Mouse (Mus musculus): ENCODE measurements around the gene Pkp1. TPM values are rescaled to one million over a fixed set of nuclear protein-coding genes. Genes with fewer than 3 reads are reported as not detected.

The Pkp1 gene
- total RNA-seq, 2 experiments from 2014 or later = 0.39 to 0.44 TPM

DNA sequence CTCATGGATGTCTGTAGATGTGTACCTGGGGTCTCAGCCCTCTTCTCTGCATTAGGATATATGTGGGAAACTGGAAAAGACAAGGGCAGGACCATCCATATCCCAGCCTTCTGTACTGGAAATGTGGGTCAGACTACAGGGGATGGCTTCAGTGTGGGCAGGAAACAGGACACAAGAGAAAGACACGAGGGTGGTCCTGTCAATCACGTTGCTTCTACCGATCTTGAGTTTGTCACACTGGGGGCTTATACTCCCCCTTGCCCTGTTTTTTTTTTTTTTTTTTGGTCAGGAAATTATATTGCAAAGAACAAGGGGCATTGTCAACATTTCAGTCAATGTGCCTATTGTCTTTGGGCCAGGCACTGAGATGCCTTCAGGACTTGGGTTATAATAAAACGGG, 80.4 kb downstream of the Pkp1 start:
- intact Hi-C loops (cut with DNase I) = no loop called here
- no peak for DNase-seq (ENCODE audit: low spot score in 2 of 2)

DNA sequence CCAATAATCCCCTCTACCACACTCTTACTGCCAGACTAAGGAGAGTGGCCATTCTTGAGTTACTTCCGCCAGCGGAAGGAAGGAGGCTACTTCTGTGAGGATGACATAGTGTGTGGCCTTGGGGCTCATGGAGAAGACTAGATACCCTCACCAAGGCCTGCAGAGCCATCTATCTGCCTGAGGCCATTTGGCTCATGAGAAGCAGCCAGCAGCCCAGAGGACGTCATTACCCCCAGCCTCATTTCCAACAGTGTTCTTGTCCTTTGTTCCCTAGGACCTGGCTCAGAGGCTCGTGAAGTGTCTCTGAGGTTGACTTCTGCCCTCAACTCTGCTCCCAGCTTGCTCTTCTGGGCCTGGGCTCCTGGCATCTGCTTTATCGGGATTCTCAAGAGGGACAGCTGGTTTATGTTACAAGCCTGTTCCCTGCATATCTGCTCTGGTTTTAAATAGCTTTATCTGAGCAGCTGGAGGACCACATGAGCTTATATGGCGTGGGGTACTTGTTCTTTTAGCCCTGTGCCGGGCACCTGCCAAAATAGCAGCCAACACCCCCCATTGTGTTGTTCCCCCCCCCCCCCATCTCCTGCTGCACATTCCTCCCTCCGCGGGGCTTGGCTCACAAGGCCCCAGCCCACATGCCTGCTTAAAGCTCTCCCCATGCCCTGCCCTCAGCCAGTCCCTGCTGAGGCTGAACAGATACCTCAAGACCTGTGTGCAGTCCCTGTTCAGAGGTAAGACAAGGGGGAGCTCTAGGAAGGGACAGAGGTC, 83.1 kb downstream of the Pkp1 start, which contains the start of gene Tnnt2:
TSS of gene Tnnt2 (plus strand) at position 639 of the 768 bp plus-strand sequence.
- no peak for DNase-seq (ENCODE audit: low spot score in 2 of 2)
- intact Hi-C loops (cut with DNase I) = no loop called here

DNA sequence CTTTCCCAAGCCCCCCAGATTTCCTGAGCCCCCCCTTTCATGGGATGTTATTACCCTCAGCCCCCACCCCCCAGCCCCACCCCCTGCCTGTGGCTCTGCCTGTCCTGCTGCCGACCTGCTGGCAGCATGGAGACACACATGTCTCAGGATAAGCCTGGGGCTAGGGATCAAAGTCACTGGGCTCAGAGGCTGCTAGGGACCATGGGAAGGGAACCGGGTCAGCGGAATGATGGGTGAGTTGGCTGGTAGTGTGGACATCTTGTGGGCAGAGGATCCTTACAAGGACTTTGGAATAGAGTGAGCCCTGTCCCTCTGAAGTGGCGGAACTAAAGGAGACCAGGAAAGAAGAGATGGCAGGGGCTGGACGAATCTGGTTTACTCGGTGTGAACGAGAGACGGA, 84.0 kb downstream of the Pkp1 start:
- intact Hi-C loops (cut with DNase I) = no loop called here
- DNase-seq (ENCODE audit: low spot score in 2 of 2) = no peak

DNA sequence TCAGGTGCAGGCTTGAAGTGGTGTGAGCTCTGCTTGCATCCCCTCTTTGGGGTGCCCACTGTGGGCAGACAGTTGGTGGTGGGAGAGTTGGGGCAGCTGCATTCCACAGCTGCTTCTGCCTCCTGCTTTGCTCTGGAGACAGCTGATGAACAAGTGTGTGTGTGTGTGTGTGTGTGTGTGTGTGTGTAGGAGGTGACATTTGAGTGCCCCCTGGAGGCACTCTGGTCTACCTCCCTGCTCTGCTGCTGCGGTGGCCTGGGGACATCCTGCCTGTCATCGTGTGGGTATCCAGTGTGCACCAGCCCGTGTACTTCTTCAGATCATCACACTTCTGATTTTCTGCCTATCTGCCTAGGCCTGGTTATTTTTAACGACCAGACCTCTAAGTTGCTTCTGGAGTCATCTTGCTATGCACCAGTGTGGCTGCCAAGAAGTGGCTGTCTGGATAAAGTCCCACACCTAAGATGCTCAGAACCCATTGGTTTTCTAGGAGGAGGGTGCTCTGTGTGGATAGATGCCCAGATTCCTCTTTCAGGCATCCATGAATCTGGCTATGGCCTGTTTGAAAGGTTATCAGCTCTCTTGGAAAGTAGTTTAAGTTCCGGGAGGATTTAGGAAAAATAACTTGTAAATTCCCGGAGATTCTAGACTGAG, 84.7 kb downstream of the Pkp1 start:
- intact Hi-C loops (cut with DNase I) = no loop called here

DNA sequence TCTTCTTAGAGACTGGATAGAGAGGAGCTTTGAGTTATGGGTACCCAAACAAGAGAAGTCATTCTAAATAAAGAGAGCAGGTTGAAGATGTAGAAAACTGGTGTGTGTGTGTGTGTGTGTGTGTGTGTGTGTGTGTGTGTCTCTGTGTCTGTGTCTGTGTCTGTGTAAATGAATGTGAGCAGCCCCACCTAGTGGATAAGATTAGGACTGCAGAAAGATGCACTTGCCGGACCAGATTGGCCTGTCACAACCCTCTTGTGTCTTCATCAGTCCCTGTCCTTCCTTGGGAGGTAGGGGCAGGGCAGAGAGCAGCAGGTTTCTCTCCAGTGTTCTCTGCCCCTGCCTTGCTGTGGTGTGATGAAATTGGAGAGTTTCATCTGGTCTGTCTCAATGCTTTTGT, 90.1 kb downstream of the Pkp1 start:
- intact Hi-C loops (cut with DNase I) = loop anchor here (5.0 kb wide), 1 partner anchor 77 kb away; no protein-coding TSS in a partner anchor
- no peak for DNase-seq (ENCODE audit: low spot score in 2 of 2)

More for the DNA sequence above, 84.7 kb downstream of the Pkp1 start:
- DNase-seq (ENCODE audit: low spot score in 2 of 2) = no peak

DNA sequence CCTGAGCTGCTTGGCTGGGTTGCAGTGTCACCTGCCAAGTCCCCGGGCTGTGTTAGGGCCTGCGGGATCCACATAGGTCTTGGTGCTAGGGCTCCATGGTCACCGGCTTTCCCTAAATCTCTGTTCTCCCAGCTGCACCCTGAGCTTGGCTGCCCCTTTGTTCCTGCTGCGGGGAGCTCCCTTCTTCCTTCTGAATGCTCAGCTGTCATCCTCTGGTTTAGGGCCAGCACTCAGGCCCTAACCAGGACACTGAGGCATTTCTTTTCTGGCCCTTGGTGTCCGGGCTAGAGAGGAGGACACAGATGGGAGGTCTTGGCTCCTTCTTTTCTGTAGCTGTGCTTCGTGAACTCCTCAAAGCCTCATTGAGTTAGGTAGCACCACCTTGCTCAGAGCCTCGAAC, 97.2 kb downstream of the Pkp1 start:
- intact Hi-C loops (cut with DNase I) = no loop called here
- DNase-seq (ENCODE audit: low spot score in 2 of 2) = no peak

Other genes with a start within 250 kb of the Pkp1 start
- 100 to 1,000 TPM; 195 to 250 TPM for gene Csrp1, start 199.1 kb downstream of the Pkp1 start, total RNA-seq (2021)
- 10 to 100 TPM; 18.2 to 28.8 TPM for gene Phlda3, start 153.1 kb downstream of the Pkp1 start, total RNA-seq (2021)
- gene Tnni1, start 139.8 kb downstream of the Pkp1 start, total RNA-seq (2021) = 1 to 10 TPM; 2.2 to 4.8 TPM
- gene Lad1, start 100.6 kb downstream of the Pkp1 start, total RNA-seq (2021) = 1 to 10 TPM; 1.1 to 1.5 TPM
- gene Tnnt2, start 82.9 kb downstream of the Pkp1 start, total RNA-seq (2021) = 1 to 10 TPM; 5.8 to 7.5 TPM
- 10 to 100 TPM; 12.8 to 16.3 TPM for gene Igfn1, start 87.1 kb upstream of the Pkp1 start, total RNA-seq (2021)
- 10 to 100 TPM; 61.4 to 63.7 TPM for gene Tmem9, start 88.9 kb upstream of the Pkp1 start, total RNA-seq (2021)
- 1 to 10 TPM; 1.6 to 3.6 TPM for gene Ascl5, start 131.6 kb upstream of the Pkp1 start, total RNA-seq (2021)
- 1 to 10 TPM in 1 of 2 experiments, under 1 TPM in 1; 0.81 to 2.3 TPM for gene Cacna1s, start 133.5 kb upstream of the Pkp1 start, total RNA-seq (2021)
- 10 to 100 TPM; 52.0 to 68.8 TPM for gene Kif21b, start 212.2 kb upstream of the Pkp1 start, total RNA-seq (2021)

Measured in left cerebral cortex, postnatal 36 days (tissue).